Mouse (Mus musculus) kidney, adult 11 months (tissue): ENCODE results near the gene Vmn2r27.

Experiments
- DNase-seq: peaks from one replicate; pipeline ENCODE4 v3.0.0; 2022

Vmn2r27 gene

GRCm38 (mm10) chr6:124231756-124232155, at the start of gene Vmn2r27:
Gene Vmn2r27 (minus strand): TSS chr6:124231856.
- DNase-seq, result no peak

GRCm38 (mm10) chr6:124278291-124278690, 46.6 kb upstream of the Vmn2r27 start:
- DNase-seq, result no peak

- DNase-seq, result peak; percentile 32
These were observed 46.0 kb upstream of the Vmn2r27 start for GRCm38 (mm10) chr6:124277641-124278040.

GRCm38 (mm10) chr6:124273231-124273880, 41.7 kb upstream of the Vmn2r27 start:
- DNase-seq, result no peak

- peak; percentile 13 for DNase-seq
These were observed 31.0 kb upstream of the Vmn2r27 start for GRCm38 (mm10) chr6:124262696-124263095.

- DNase-seq, result peak; percentile 14
These were observed 28.7 kb upstream of the Vmn2r27 start for GRCm38 (mm10) chr6:124260198-124260931.

GRCm38 (mm10) chr6:124255721-124256470, 24.2 kb upstream of the Vmn2r27 start:
- no peak for DNase-seq

GRCm38 (mm10) chr6:124202116-124202515, 29.5 kb downstream of the Vmn2r27 start:
- no peak for DNase-seq

- DNase-seq, result no peak
These were observed 63.0 kb downstream of the Vmn2r27 start for GRCm38 (mm10) chr6:124168499-124169257.

- DNase-seq, result no peak
These were observed 65.1 kb downstream of the Vmn2r27 start for GRCm38 (mm10) chr6:124166596-124166995.

GRCm38 (mm10) chr6:124149808-124150207, 81.8 kb downstream of the Vmn2r27 start:
- no peak for DNase-seq
